Mouse (Mus musculus): Measurements from ENCODE around the gene Fbl.
"Not testable (repeated sequence)": the region's sequence is repeated elsewhere in the genome, so short reads cannot be mapped to it uniquely, and the experiment has no call there.

Gene Fbl

GRCm38 (mm10) chr7:28195414-28196098 is 26.0 kb downstream of the Fbl start:
- no peak for DNase-seq

GRCm38 (mm10) chr7:28196528-28196927 is 27.0 kb downstream of the Fbl start:
- no peak for DNase-seq

GRCm38 (mm10) chr7:28199054-28199453 is 29.5 kb downstream of the Fbl start:
- DNase-seq = no peak

- no peak for DNase-seq
Measured at GRCm38 (mm10) chr7:28203207-28204108, 33.9 kb downstream of the Fbl start.

- no peak for DNase-seq
Measured at GRCm38 (mm10) chr7:28206044-28206600, 36.6 kb downstream of the Fbl start.

- DNase-seq = no peak
Measured at GRCm38 (mm10) chr7:28208396-28208987, 39.0 kb downstream of the Fbl start.

GRCm38 (mm10) chr7:28208988-28209508 is 39.5 kb downstream of the Fbl start:
- peak; percentile 83 for DNase-seq

- DNase-seq = no peak
Measured at GRCm38 (mm10) chr7:28210731-28211130, 41.2 kb downstream of the Fbl start.

GRCm38 (mm10) chr7:28214142-28214541 is 44.6 kb downstream of the Fbl start:
- no peak for DNase-seq

- not testable (repeated sequence) for DNase-seq
Measured at GRCm38 (mm10) chr7:28215950-28216349, 46.4 kb downstream of the Fbl start.

- not testable (repeated sequence) for DNase-seq
Measured at GRCm38 (mm10) chr7:28217811-28218210, 48.3 kb downstream of the Fbl start.

- DNase-seq = peak; percentile 66
Measured at GRCm38 (mm10) chr7:28218951-28219740, 49.6 kb downstream of the Fbl start.

GRCm38 (mm10) chr7:28226836-28227235 is 57.3 kb downstream of the Fbl start:
- DNase-seq = not testable (repeated sequence)

- DNase-seq = not testable (repeated sequence)
Measured at GRCm38 (mm10) chr7:28227421-28227820, 57.9 kb downstream of the Fbl start.

All from layer of hippocampus, adult 9-11 months (tissue).